Mouse (Mus musculus): ENCODE results near the gene Ankrd44. TPM values are rescaled to one million over a fixed set of nuclear protein-coding genes. Genes with fewer than 3 reads are reported as not detected.

Gene Ankrd44
- polyA plus RNA-seq, 1 experiment from 2014 or later: 32.3 TPM

DNA sequence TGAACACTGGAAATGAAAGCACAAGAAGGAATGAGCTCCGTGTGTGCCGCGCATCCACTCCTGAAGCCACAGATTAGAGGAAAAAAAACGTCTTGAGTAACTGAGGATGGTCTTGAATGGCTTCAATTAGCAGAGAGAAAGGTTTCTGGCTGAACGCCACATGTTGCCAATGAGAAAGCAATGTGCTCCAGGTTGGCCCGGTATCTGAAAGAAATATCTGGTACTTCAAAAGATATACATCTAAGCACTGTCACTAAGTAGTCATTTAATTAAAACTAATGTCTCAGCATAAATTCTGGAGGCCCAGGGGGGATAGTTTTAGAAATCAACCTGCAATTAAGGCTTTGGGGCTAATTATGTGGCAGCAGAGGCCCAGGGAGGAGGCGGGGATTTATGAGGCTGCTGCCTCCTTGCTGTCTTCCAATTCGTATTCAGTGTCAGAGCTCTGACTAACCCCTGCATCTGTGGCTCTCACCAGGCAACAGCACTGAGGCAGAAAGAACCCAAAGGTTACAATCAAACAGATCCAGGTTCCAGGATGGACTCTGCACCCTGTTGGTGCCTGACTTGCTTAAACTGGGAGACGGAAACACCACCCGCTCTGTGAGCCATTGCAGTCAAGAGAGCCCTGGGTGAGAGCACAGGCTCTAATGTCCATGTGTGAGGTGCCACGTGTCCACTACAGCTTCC, 72.7 kb downstream of the Ankrd44 start:
- H3K36me3 ChIP-seq (replicated peaks): no peaks in the 10 kb centered on the region
- no peak overlapping the region for H3K9ac ChIP-seq
- 61% methylated on average over 11 of the region's 11 CpGs for WGBS
- no peaks in the 10 kb centered on the region for H3K9me3 ChIP-seq
- peaks cover 6% of the 10 kb centered on the region; the same call in 1 of the 2 replicates for H3K4me1 ChIP-seq
- peak; percentile 43; the same call in 1 of the 2 replicates for ATAC-seq (replicated peaks)
- H3K27ac ChIP-seq: no peak overlapping the region
- H3K4me3 ChIP-seq: no peak overlapping the region
- H3K27me3 ChIP-seq (replicated peaks): no peaks in the 10 kb centered on the region
- no peak overlapping the region for H3K4me2 ChIP-seq

DNA sequence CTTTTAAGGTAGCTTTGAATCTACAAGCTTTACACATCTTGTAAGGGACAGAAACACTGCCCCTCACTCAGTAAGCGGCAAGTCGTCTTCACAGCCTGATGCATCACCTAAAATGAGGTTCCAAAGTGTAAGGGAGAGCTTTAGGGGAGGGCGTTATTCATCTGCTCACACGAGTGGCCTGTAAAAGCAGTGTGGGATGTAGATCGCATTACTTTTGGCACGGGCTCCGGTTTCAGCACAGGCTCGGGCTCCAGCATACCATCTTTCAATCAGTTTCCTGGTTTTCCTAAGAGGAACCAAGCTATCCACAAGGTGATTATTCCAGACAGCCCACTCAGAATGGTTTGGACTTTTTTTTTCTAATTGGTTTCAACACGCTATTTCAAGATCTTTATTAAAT, 74.6 kb downstream of the Ankrd44 start:
- Histone ChIP-seq H3K4me3 (no peak overlapping the region), H3K36me3 (replicated peaks) (no peaks in the 10 kb centered on the region), H3K27ac (no peak overlapping the region), H3K4me1 (peaks cover 6% of the 10 kb centered on the region; the same call in 1 of the 2 replicates), H3K9me3 (no peaks in the 10 kb centered on the region), H3K9ac (no peak overlapping the region), H3K27me3 (replicated peaks) (no peaks in the 10 kb centered on the region), H3K4me2 (no peak overlapping the region)
- 81% methylated on average over 9 of the region's 9 CpGs for WGBS
- no peak for ATAC-seq (replicated peaks)

DNA sequence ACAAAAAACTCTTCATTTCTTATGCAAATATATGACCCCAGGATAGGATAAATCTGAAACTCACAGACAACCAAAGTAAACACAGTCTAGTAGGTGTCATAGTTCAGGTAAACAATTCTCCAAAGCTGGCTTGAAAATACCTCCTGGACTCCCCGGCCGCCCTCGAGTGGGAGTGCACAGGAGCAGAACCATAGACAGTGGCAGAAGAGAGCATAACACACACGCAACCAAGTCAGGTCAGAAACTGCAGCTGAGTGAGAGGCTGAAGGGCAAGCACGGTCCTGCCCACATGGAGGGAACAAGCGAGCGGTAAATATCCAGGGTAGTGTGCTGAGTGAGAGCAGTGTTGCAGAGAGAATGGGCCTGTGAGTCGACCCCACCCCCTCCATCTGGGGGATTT, 76.1 kb downstream of the Ankrd44 start:
- peaks cover 6% of the 10 kb centered on the region; the same call in 1 of the 2 replicates for H3K4me1 ChIP-seq
- H3K27ac ChIP-seq: no peak overlapping the region
- WGBS: 56% methylated on average over 8 of the region's 8 CpGs
- no peaks in the 10 kb centered on the region for H3K27me3 ChIP-seq (replicated peaks)
- H3K4me2 ChIP-seq: no peak overlapping the region
- H3K9ac ChIP-seq: no peak overlapping the region
- H3K36me3 ChIP-seq (replicated peaks): no peaks in the 10 kb centered on the region
- no peaks in the 10 kb centered on the region for H3K9me3 ChIP-seq
- ATAC-seq (replicated peaks): no peak
- no peak overlapping the region for H3K4me3 ChIP-seq

GRCm38 (mm10) chr1:54847238-54847637, 78.9 kb downstream of the Ankrd44 start:
- no peaks in the 10 kb centered on the region for H3K4me1 ChIP-seq
- 97% methylated on average over 1 of the region's 1 CpGs for WGBS
- no peaks in the 10 kb centered on the region for H3K27me3 ChIP-seq (replicated peaks)
- no peak overlapping the region for H3K4me2 ChIP-seq
- no peak overlapping the region for H3K9ac ChIP-seq
- H3K4me3 ChIP-seq: no peak overlapping the region
- H3K36me3 ChIP-seq (replicated peaks): no peaks in the 10 kb centered on the region
- no peak for ATAC-seq (replicated peaks)
- H3K27ac ChIP-seq: no peak overlapping the region
- no peaks in the 10 kb centered on the region for H3K9me3 ChIP-seq

DNA sequence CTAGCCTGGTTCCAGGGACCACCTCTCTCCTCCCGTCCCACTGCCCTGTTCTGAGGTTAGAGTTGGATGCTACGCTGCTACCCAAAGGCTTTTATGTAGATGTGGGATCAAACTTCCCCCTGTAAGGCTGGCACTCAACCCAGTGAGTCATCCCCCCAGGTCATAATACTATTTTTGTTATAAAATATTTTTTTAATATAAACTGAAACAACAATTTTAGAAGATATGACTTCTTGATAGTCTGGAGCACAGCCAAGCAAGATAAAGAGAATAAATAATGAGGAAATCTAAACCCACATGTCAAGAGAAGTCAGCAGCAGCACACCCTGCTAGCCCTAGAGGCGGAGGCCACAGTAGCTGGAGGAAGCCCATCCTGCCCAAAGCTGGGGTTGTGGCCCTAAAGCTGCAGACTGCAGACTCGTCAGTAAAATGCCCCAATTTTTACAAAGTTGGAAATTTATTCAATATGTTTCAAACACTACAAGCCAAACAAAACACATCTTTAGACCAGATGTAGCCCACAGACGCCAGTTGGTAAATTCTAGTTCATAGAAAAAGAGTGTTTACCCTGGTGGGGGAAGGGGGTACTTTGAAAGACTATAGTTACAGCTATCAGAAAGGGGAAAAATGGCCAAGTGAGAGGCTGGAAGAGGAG, 79.7 kb downstream of the Ankrd44 start:
- WGBS: 80% methylated on average over 5 of the region's 5 CpGs
- H3K27me3 ChIP-seq (replicated peaks): no peaks in the 10 kb centered on the region
- H3K9ac ChIP-seq: no peak overlapping the region
- no peak overlapping the region for H3K4me2 ChIP-seq
- no peak for ATAC-seq (replicated peaks)
- H3K36me3 ChIP-seq (replicated peaks): no peaks in the 10 kb centered on the region
- H3K4me1 ChIP-seq: no peaks in the 10 kb centered on the region
- no peak overlapping the region for H3K4me3 ChIP-seq
- no peaks in the 10 kb centered on the region for H3K9me3 ChIP-seq
- no peak overlapping the region for H3K27ac ChIP-seq

GRCm38 (mm10) chr1:54844361-54844760, 81.8 kb downstream of the Ankrd44 start:
- ATAC-seq (replicated peaks): no peak
- Histone ChIP-seq H3K9me3 (no peaks in the 10 kb centered on the region), H3K9ac (no peak overlapping the region), H3K27me3 (replicated peaks) (no peaks in the 10 kb centered on the region), H3K4me1 (no peaks in the 10 kb centered on the region), H3K4me3 (no peak overlapping the region), H3K36me3 (replicated peaks) (no peaks in the 10 kb centered on the region), H3K4me2 (no peak overlapping the region), H3K27ac (no peak overlapping the region)
- WGBS: 84% methylated on average over 1 of the region's 1 CpGs

DNA sequence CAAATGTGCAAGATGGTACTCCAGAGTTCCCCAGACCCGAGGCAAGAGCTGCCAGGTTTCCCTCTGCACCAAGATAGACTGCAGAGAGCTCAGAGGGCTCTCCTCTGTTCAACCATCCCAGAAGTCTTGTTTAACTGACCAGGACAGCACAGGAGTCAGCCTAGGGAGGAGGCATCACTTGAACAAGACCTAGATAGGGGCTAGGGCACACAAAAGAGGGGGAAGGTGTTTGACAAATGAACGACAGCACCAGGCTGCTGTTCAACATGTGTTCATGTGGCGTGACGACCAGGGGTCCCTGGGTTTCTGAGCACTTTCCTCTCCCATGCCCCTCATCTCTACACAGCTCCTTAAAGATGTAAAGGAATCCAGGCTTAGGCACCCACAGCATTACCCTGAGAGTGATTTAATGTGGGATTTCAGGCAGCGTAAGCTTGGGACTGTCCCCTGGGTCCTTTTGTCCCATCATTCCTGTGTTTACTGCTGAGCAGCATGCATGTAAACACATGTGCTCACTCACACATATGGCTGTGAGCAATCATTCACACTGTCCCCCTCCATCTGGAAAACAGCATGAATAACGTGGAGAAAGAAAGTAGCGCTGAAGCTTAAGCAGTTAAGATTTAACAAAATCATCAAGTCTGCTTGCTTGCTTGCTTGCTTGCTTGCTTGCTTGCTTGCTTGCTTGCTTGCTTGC, 83.3 kb downstream of the Ankrd44 start:
- no peak for ATAC-seq (replicated peaks)
- 79% methylated on average over 7 of the region's 7 CpGs for WGBS
- no peak overlapping the region for H3K4me3 ChIP-seq

GRCm38 (mm10) chr1:54841788-54842187, 84.4 kb downstream of the Ankrd44 start:
- Histone ChIP-seq H3K4me1 (no peaks in the 10 kb centered on the region), H3K27ac (no peak overlapping the region), H3K4me3 (no peak overlapping the region), H3K36me3 (replicated peaks) (no peaks in the 10 kb centered on the region), H3K27me3 (replicated peaks) (no peaks in the 10 kb centered on the region), H3K4me2 (no peak overlapping the region), H3K9me3 (no peaks in the 10 kb centered on the region), H3K9ac (no peak overlapping the region)
- WGBS: 50% methylated on average over 5 of the region's 5 CpGs
- ATAC-seq (replicated peaks): no peak

More for the DNA sequence above, 83.3 kb downstream of the Ankrd44 start:
- Histone ChIP-seq H3K4me1 (no peaks in the 10 kb centered on the region), H3K27ac (no peak overlapping the region), H3K9me3 (no peaks in the 10 kb centered on the region), H3K27me3 (replicated peaks) (no peaks in the 10 kb centered on the region), H3K36me3 (replicated peaks) (no peaks in the 10 kb centered on the region), H3K4me2 (no peak overlapping the region), H3K9ac (no peak overlapping the region)

GRCm38 (mm10) chr1:54840040-54840439, 86.1 kb downstream of the Ankrd44 start:
- 86% methylated on average over 2 of the region's 2 CpGs for whole genome bisulfite sequencing
- no peak for ATAC-seq (replicated peaks)

DNA sequence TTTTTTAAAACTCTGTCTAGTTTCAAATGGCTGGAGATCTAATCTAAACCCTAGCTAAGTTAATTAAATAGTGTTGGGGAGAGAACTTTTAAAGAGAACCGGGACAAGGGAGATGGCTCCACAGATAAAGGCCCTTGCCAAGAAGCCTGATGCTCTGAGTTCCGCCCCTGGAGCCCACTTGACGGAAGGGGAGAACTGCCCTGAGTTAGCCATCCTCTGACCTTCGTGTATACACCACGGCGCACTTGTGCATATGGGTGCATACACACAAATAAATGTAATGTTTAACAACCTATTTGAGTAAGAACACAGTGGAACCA, 87.7 kb downstream of the Ankrd44 start:
- Histone ChIP-seq H3K27me3 (replicated peaks) (no peaks in the 10 kb centered on the region), H3K27ac (no peak overlapping the region), H3K9me3 (no peaks in the 10 kb centered on the region), H3K4me3 (no peak overlapping the region), H3K4me2 (no peak overlapping the region), H3K9ac (no peak overlapping the region), H3K36me3 (replicated peaks) (no peaks in the 10 kb centered on the region), H3K4me1 (no peaks in the 10 kb centered on the region)
- WGBS: 90% methylated on average over 6 of the region's 6 CpGs
- no peak for ATAC-seq (replicated peaks)

More at GRCm38 (mm10) chr1:54840040-54840439, 86.1 kb downstream of the Ankrd44 start:
- H3K9me3 ChIP-seq: no peaks in the 10 kb centered on the region
- no peaks in the 10 kb centered on the region for H3K4me1 ChIP-seq
- H3K36me3 ChIP-seq (replicated peaks): no peaks in the 10 kb centered on the region
- H3K27me3 ChIP-seq (replicated peaks): no peaks in the 10 kb centered on the region
- no peak overlapping the region for H3K4me2 ChIP-seq
- H3K27ac ChIP-seq: no peak overlapping the region
- H3K4me3 ChIP-seq: no peak overlapping the region
- no peak overlapping the region for H3K9ac ChIP-seq

- Histone ChIP-seq H3K4me3 (no peak overlapping the region), H3K9me3 (no peaks in the 10 kb centered on the region), H3K4me1 (no peaks in the 10 kb centered on the region), H3K27ac (no peak overlapping the region), H3K9ac (no peak overlapping the region), H3K27me3 (replicated peaks) (no peaks in the 10 kb centered on the region), H3K4me2 (no peak overlapping the region), H3K36me3 (replicated peaks) (no peaks in the 10 kb centered on the region)
- no peak for ATAC-seq (replicated peaks)
- WGBS: 89% methylated on average over 17 of the region's 17 CpGs
These were observed 88.3 kb downstream of the Ankrd44 start for GRCm38 (mm10) chr1:54837721-54838485.

DNA sequence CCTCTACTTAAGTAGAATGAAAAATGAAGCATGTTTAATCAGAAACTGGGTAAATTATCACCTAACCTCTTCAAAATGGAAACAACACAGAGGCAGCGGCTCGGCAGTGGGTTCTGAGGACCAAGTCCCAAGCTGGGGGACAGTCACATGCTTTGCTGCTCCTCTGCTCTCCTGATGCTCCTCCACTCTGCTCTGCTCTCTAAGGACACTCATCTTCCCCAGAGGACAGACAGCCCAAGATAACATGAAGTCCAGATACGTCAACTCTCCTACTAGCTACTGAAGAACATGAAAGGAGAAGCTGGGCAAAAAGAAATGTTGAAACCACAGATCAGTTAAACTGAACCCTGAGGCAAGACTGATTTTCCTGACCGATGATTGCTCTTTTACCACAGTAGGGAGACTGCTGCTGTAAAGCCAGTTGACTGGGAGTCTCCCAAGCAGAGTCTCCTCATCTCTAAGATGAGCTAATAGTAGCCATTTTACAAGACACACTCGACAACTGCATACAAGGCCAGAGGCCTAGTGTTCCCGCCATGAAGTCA, 90.5 kb downstream of the Ankrd44 start:
- Histone ChIP-seq H3K4me3 (no peak overlapping the region), H3K27ac (no peak overlapping the region), H3K4me2 (no peak overlapping the region), H3K9me3 (no peaks in the 10 kb centered on the region), H3K27me3 (replicated peaks) (no peaks in the 10 kb centered on the region), H3K9ac (no peak overlapping the region), H3K36me3 (replicated peaks) (no peaks in the 10 kb centered on the region), H3K4me1 (no peaks in the 10 kb centered on the region)
- ATAC-seq (replicated peaks): no peak
- 90% methylated on average over 6 of the region's 6 CpGs for WGBS

Data from midbrain, embryonic 15.5 days (tissue).